Mouse (Mus musculus): ENCODE data around the gene Gm21680. TPM values are rescaled to one million over a fixed set of nuclear protein-coding genes. Genes with fewer than 3 reads are reported as not detected.
A peak's percentile ranks its signal among the peaks of the same experiment; 100 is the strongest.
"Not testable (repeated sequence)": the region's sequence is repeated elsewhere in the genome, so short reads cannot be mapped to it uniquely, and the experiment has no call there.

Gm21680 gene
- total RNA-seq (2014; fragmentation: Nextera tagmentation) (not detected in 2 replicates), total RNA-seq (2017) (not detected in 2 replicates)

- not testable (repeated sequence) for ATAC-seq (replicated peaks; ENCODE audit: low FRiP score, low TSS enrichment, poor library complexity, severe bottlenecking)
Observed at GRCm38 (mm10) chr5:25972563-25972962, at the start of gene Gm21680. TSS of gene Gm21680 (minus strand) at chr5:25972663.

GRCm38 (mm10) chr5:26007697-26008096 is 35.2 kb upstream of the Gm21680 start:
- not testable (repeated sequence) for ATAC-seq (replicated peaks; ENCODE audit: low FRiP score, low TSS enrichment, poor library complexity, severe bottlenecking)

GRCm38 (mm10) chr5:26006937-26007695 is 34.7 kb upstream of the Gm21680 start:
- ATAC-seq (replicated peaks; ENCODE audit: low FRiP score, low TSS enrichment, poor library complexity, severe bottlenecking), result peak; percentile 65; the same call in 1 of the 2 replicates

GRCm38 (mm10) chr5:26004698-26005097 is 32.2 kb upstream of the Gm21680 start, which contains the start of gene Gm1979:
TSS of gene Gm1979 (minus strand) at chr5:26004798.
- ATAC-seq (replicated peaks; ENCODE audit: low FRiP score, low TSS enrichment, poor library complexity, severe bottlenecking), result not testable (repeated sequence)

GRCm38 (mm10) chr5:25988550-25988949 is 16.1 kb upstream of the Gm21680 start, which contains the start of gene Gm21698:
TSS of gene Gm21698 (minus strand) at chr5:25988650.
- ATAC-seq (replicated peaks; ENCODE audit: low FRiP score, low TSS enrichment, poor library complexity, severe bottlenecking), result not testable (repeated sequence)

- 0 out of 2 replicates have a peak, but pooled peaks have one; percentile 26 for ATAC-seq (replicated peaks; ENCODE audit: low FRiP score, low TSS enrichment, poor library complexity, severe bottlenecking)
Observed at GRCm38 (mm10) chr5:25957050-25957449, 15.4 kb downstream of the Gm21680 start.

- not testable (repeated sequence) for ATAC-seq (replicated peaks; ENCODE audit: low FRiP score, low TSS enrichment, poor library complexity, severe bottlenecking)
Observed at GRCm38 (mm10) chr5:25956611-25957010, 15.9 kb downstream of the Gm21680 start.

- ATAC-seq (replicated peaks; ENCODE audit: low FRiP score, low TSS enrichment, poor library complexity, severe bottlenecking), result not testable (repeated sequence)
Observed at GRCm38 (mm10) chr5:25954317-25954716, 18.1 kb downstream of the Gm21680 start, which contains the start of gene Gm21671. TSS of gene Gm21671 (minus strand) at chr5:25954417.

GRCm38 (mm10) chr5:25945391-25945790 is 27.1 kb downstream of the Gm21680 start:
- not testable (repeated sequence) for ATAC-seq (replicated peaks; ENCODE audit: low FRiP score, low TSS enrichment, poor library complexity, severe bottlenecking)

GRCm38 (mm10) chr5:25942281-25942680 is 30.2 kb downstream of the Gm21680 start, which contains the start of gene Gm21663:
TSS of gene Gm21663 (minus strand) at chr5:25942381.
- not testable (repeated sequence) for ATAC-seq (replicated peaks; ENCODE audit: low FRiP score, low TSS enrichment, poor library complexity, severe bottlenecking)

Other genes starting within 250 kb of the Gm21680 start
- 0.44 and 1.7 TPM in 2 replicates for gene Actr3b, start 212.7 kb downstream of the Gm21680 start, total RNA-seq (2014; fragmentation: Nextera tagmentation)
- gene Actr3b, start 212.7 kb downstream of the Gm21680 start, total RNA-seq (2017), result 0.19 and 0.27 TPM in 2 replicates
- gene Gm21663, start 30.3 kb downstream of the Gm21680 start, total RNA-seq (2014; fragmentation: Nextera tagmentation), result not detected in 2 replicates
- not detected in 2 replicates for gene Gm21663, start 30.3 kb downstream of the Gm21680 start, total RNA-seq (2017)
- gene Gm21671, start 18.2 kb downstream of the Gm21680 start, total RNA-seq (2014; fragmentation: Nextera tagmentation), result not detected in 2 replicates
- not detected in 2 replicates for gene Gm21671, start 18.2 kb downstream of the Gm21680 start, total RNA-seq (2017)
- gene Gm21698, start 16.0 kb upstream of the Gm21680 start, total RNA-seq (2014; fragmentation: Nextera tagmentation), result not detected in 2 replicates
- gene Gm21698, start 16.0 kb upstream of the Gm21680 start, total RNA-seq (2017), result not detected in 2 replicates
- gene Gm1979, start 32.1 kb upstream of the Gm21680 start, total RNA-seq (2014; fragmentation: Nextera tagmentation), result not detected in 2 replicates
- not detected in 2 replicates for gene Gm1979, start 32.1 kb upstream of the Gm21680 start, total RNA-seq (2017)
- gene Gm5862, start 50.3 kb upstream of the Gm21680 start, total RNA-seq (2014; fragmentation: Nextera tagmentation), result not detected in 2 replicates
- not detected in 2 replicates for gene Gm5862, start 50.3 kb upstream of the Gm21680 start, total RNA-seq (2017)
- not detected in 2 replicates for gene Speer4a, start 66.9 kb upstream of the Gm21680 start, total RNA-seq (2014; fragmentation: Nextera tagmentation)
- not detected in 2 replicates for gene Speer4a, start 66.9 kb upstream of the Gm21680 start, total RNA-seq (2017)
- gene Gm7347, start 85.9 kb upstream of the Gm21680 start, total RNA-seq (2014; fragmentation: Nextera tagmentation), result not detected in 2 replicates
- not detected in 2 replicates for gene Gm7347, start 85.9 kb upstream of the Gm21680 start, total RNA-seq (2017)
- gene Gm10471, start 116.6 kb upstream of the Gm21680 start, total RNA-seq (2014; fragmentation: Nextera tagmentation), result not detected in 2 replicates
- gene Gm10471, start 116.6 kb upstream of the Gm21680 start, total RNA-seq (2017), result not detected in 2 replicates
- not detected in 2 replicates for gene 5031410I06Rik, start 132.7 kb upstream of the Gm21680 start, total RNA-seq (2014; fragmentation: Nextera tagmentation)
- not detected in 2 replicates for gene 5031410I06Rik, start 132.7 kb upstream of the Gm21680 start, total RNA-seq (2017)
- not detected in 2 replicates for gene Gm10220, start 148.8 kb upstream of the Gm21680 start, total RNA-seq (2014; fragmentation: Nextera tagmentation)
- not detected in 2 replicates for gene Gm10220, start 148.8 kb upstream of the Gm21680 start, total RNA-seq (2017)